Mouse (Mus musculus): ENCODE measurements at regions not wholly inside any gene's neighbourhood (a gene's known extent, or its start where the extent isn't known, plus 50 kb on each side); places are given as distances from the start of the nearest gene placed in this dataset.

DNA sequence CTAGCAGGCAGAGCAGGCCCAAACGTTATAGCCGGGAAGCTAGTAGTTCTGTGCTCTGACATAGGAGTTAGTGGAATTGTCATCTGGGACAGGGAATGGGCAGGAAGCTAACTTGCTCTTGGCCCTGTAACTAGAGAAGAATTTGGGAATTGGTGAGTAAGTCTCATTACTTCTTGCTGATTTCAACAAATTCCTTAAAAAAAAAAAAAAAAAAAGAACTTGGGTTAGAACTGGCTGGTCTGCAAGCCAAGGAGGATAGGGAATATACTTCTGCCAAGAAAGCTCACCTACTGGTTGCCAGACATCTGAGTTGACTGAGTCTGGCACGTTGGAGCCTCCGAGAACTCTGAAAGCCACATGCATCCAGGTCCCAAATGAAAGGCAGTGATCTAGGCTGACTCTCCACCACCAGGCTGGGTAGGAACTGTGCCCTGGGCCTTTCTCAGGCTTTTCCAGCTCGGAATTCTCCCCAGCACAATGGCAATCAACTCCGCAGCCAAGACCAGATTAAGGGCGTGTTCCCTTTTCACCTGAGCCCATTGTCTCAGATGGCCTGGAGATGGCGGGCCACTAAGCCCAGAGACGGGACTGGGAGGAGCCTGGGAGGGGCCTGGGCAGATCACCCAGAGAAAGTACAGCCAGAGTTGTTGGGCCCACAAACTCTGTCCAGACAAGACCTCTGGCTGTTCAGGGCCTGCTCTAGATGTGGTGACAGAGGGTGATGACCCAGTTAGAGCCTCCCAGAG lies 155.9 kb upstream of the Haao start:
- Histone ChIP-seq H3K4me3 (ENCODE audit: insufficient read depth, low read length) (no peak overlapping the region), H3K27ac (ENCODE audit: insufficient read depth, low read depth, low read length) (no peak overlapping the region), H3K4me1 (ENCODE audit: control insufficient read depth, insufficient read depth, low read length) (peaks cover 7% of the 10 kb centered on the region)
- TF ChIP-seq POLR2A (IDR thresholded peaks at IDR 0.05; ENCODE audit: borderline replicate concordance, low read depth, low read length) (no peak), CTCF (IDR thresholded peaks at IDR 0.05; ENCODE audit: low read depth, low read length) (no peak)

DNA sequence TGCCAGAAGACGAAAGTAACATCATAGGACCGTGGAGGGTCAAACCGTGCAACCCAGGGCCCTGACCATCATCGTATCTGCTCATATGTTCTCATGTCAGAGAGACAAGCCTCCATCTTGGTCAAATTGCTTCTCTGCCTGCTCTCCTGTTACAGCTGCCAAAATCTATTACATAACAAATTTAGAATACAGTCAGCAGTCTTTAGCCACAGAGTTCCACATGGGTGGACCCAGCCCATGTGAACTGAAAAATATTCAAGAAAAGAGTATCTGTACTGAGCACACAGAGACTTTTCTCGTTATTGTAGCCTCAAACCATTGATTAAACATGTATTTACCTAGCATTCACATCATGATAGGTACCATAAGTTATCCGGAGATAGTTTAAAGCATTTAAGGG lies 155.2 kb upstream of the Haao start:
- Histone ChIP-seq H3K4me1 (ENCODE audit: control insufficient read depth, insufficient read depth, low read length) (peaks cover 7% of the 10 kb centered on the region), H3K4me3 (ENCODE audit: insufficient read depth, low read length) (no peak overlapping the region)

DNA sequence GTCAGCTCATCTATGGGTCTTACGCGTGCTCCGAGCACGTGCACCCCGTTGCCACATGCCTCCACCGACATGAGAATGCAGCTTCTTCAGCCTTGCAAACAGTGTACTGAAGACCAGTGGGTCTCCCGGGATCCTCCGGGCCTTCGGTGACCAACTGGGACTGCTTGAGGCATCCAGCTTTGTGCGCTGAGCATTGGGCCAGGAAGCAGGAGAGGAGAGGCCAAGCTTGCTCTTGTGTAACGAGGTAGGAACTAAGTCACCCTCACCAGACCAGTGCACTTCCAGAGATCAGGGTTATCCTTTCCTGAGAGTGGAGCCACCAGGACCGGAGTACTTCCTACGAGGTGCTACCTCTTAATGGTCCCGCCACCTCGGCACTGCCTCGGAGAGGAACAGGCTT lies 154.6 kb upstream of the Haao start:
- Histone ChIP-seq H3K4me1 (ENCODE audit: control insufficient read depth, insufficient read depth, low read length) (peaks cover 7% of the 10 kb centered on the region), H3K4me3 (ENCODE audit: insufficient read depth, low read length) (no peak overlapping the region), H3K27ac (ENCODE audit: insufficient read depth, low read depth, low read length) (no peak overlapping the region)
- TF ChIP-seq POLR2A (IDR thresholded peaks at IDR 0.05; ENCODE audit: borderline replicate concordance, low read depth, low read length) (no peak), CTCF (IDR thresholded peaks at IDR 0.05; ENCODE audit: low read depth, low read length) (no peak)

More for the DNA sequence above, 155.2 kb upstream of the Haao start:
- no peak overlapping the region for H3K27ac ChIP-seq (ENCODE audit: insufficient read depth, low read depth, low read length)
- TF ChIP-seq CTCF (IDR thresholded peaks at IDR 0.05; ENCODE audit: low read depth, low read length) (no peak), POLR2A (IDR thresholded peaks at IDR 0.05; ENCODE audit: borderline replicate concordance, low read depth, low read length) (no peak)

DNA sequence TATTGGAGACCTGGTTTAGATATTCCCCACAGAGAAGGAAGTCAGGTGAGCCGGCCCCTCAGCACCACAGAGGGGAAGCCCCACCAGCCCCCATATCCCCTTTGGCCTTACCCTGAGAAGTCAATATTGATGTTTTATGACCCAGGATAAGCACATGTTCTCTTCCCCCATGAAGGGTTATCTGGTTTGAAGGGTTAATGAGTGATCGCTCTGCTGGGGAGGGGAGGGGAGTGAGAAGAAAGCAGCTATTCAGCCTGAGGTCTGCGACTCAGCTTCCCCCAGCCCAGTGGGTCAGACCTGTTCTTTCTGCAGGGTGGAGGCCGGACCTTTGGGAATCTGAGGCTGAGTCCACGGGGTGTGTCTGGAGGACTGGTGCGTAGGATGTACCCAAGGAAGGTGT lies 152.4 kb upstream of the Haao start:
- no peak overlapping the region for H3K27ac ChIP-seq (ENCODE audit: insufficient read depth, low read depth, low read length)
- TF ChIP-seq CTCF (IDR thresholded peaks at IDR 0.05; ENCODE audit: low read depth, low read length) (no peak), POLR2A (IDR thresholded peaks at IDR 0.05; ENCODE audit: borderline replicate concordance, low read depth, low read length) (no peak)
- no peak overlapping the region for H3K4me3 ChIP-seq (ENCODE audit: insufficient read depth, low read length)
- H3K4me1 ChIP-seq (ENCODE audit: control insufficient read depth, insufficient read depth, low read length) = peaks cover 7% of the 10 kb centered on the region

DNA sequence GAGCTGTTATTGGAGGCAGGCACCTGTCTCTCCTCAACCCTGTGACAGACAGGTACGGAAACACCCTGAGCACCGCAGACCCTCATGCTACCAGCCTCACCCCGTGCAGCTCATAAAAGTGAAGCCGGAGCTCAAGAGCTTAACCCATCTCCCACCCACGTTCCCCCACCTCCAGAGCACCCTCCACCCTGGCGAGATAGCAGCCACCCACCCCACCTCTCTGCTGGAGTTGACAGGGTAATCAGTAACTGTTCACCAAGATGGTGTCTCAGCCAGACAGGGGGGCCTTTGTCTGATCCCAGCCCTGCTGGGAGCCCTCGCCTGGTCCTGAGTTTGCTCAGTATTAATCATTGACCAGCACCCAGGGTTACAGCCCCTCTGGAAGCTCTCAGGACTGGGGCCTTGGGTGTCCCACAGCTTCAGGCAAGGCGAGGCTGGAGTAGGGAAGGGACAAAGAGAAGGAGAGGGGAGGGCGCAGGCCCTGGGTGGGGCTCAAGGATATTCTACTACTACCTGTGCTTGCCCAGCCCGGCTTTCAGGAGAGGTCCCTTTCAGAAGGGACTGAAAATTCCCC lies 151.3 kb upstream of the Haao start:
- Histone ChIP-seq H3K27ac (ENCODE audit: insufficient read depth, low read depth, low read length) (no peak overlapping the region), H3K4me3 (ENCODE audit: insufficient read depth, low read length) (no peak overlapping the region), H3K4me1 (ENCODE audit: control insufficient read depth, insufficient read depth, low read length) (peaks cover 7% of the 10 kb centered on the region)
- TF ChIP-seq CTCF (IDR thresholded peaks at IDR 0.05; ENCODE audit: low read depth, low read length) = no peak
- TF ChIP-seq POLR2A (IDR thresholded peaks at IDR 0.05; ENCODE audit: borderline replicate concordance, low read depth, low read length) = no peak

DNA sequence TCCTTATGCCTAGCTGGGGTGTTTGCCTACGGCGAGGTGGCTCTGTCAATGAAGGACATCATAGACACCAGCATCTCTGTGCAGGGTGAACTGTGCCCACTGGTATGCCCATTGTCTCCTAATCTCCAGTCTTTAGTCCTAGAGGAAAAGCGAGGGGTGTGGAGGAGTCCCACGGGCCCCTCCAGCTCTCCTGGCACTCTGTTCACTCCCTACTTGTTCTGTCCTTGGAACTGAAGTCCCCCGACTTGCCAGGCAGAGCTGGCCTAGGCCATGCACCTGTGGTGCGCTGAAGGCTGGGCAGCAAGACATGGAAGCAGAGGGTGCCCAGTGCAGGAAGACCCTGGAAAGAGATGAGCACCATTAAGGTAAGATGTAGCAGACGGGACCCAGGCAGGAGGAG lies 150.6 kb upstream of the Haao start:
- Histone ChIP-seq H3K4me3 (ENCODE audit: insufficient read depth, low read length) (no peak overlapping the region), H3K4me1 (ENCODE audit: control insufficient read depth, insufficient read depth, low read length) (peaks cover 7% of the 10 kb centered on the region), H3K27ac (ENCODE audit: insufficient read depth, low read depth, low read length) (no peak overlapping the region)
- TF ChIP-seq CTCF (IDR thresholded peaks at IDR 0.05; ENCODE audit: low read depth, low read length) (no peak), POLR2A (IDR thresholded peaks at IDR 0.05; ENCODE audit: borderline replicate concordance, low read depth, low read length) (no peak)

DNA sequence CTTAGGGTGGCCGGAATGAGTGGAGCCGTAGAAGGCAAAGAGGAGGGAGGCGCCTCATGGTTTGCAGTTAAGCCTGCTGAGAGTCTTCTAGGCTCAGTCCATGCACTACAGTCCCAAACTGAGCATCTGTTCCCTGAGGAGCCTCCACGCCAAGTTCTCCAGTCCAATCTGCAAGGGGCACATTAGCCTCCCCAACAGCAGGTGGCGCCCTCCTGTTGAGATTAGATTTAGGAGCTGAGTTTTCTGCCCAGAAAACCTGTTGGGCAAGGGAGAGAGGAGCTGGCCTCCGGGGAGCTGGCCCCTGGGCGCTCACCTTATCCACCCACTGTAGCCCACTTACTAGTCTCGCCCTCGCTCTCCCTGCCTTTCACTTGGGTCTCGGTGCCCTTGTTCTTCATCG lies 150.0 kb upstream of the Haao start:
- no peak overlapping the region for H3K4me3 ChIP-seq (ENCODE audit: insufficient read depth, low read length)
- H3K4me1 ChIP-seq (ENCODE audit: control insufficient read depth, insufficient read depth, low read length) = peaks cover 4% of the 10 kb centered on the region; the same call in 1 of the 2 replicates
- no peak overlapping the region for H3K27ac ChIP-seq (ENCODE audit: insufficient read depth, low read depth, low read length)
- TF ChIP-seq CTCF (IDR thresholded peaks at IDR 0.05; ENCODE audit: low read depth, low read length) (peak; percentile 76), POLR2A (IDR thresholded peaks at IDR 0.05; ENCODE audit: borderline replicate concordance, low read depth, low read length) (no peak)

DNA sequence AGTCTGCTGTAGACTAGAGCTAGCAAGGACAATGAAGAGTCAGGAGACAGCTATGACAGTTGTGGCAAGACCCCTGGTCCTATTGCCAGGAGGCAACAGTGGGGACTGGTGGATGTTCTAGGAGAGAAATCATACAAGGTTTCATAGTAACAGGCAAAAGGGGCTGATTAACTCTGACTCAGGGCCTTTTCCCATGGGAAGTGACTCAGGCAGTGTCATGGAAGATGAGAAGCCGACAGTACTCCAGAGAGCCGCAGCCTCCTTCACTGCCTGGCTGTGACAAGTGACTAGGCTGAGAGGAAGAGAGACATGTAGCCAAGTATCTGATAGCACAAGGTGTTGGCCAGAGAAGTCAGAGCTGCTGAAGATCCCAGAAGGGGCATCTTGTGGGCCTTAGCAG lies 145.3 kb upstream of the Haao start:
- H3K27ac ChIP-seq (ENCODE audit: insufficient read depth, low read depth, low read length) = no peak overlapping the region

DNA sequence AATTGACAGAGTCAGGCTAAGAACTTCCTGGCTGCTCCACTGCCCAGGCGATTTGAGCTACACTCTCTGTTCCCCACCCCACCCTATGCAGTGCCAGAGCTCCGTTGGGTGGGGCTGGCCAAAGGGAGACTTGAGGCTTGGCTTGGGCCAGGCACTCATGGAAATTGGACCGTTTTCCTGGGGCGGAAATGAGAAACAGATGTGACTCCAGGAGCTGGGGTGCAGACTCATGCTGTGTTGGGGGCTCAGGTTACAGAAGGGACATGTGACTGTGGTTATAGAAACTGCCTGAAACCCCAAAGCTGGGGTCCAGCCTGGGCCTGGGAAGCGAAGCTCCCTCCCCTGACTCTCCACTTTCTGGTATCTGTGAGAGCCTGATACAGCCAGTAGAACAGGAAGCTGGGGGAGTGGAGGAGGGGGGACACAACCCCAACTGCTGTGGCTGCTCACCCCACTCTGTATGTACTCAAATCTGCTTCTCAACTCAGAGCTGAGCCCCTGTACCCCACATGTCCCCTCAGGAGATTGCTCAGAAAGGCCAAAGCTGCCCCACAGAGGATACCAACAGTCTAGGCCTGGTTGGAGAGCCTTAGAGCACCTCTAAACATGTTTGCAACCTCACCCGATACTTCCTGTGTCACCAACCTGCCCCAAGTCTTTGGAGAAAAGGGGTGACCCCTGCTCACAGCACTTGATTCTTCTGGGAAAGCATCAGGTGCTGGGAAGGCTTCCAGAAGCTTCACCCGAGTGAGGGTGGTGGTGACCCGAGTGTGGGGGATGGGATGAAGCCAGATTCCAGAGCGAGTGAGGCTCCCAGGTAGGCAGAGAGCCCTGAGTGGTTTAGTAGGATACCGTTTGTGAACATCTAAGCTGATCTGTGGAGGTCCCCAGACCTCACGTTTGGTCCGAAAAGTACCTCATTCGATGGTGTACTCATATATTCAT lies 142.9 kb upstream of the Haao start:
- H3K4me1 ChIP-seq (ENCODE audit: control insufficient read depth, insufficient read depth, low read length) = no peaks in the 10 kb centered on the region
- H3K27ac ChIP-seq (ENCODE audit: insufficient read depth, low read depth, low read length) = no peak overlapping the region
- TF ChIP-seq CTCF (IDR thresholded peaks at IDR 0.05; ENCODE audit: low read depth, low read length) (no peak), POLR2A (IDR thresholded peaks at IDR 0.05; ENCODE audit: borderline replicate concordance, low read depth, low read length) (no peak)
- no peak overlapping the region for H3K4me3 ChIP-seq (ENCODE audit: insufficient read depth, low read length)

More for the DNA sequence above, 145.3 kb upstream of the Haao start:
- Histone ChIP-seq H3K4me3 (ENCODE audit: insufficient read depth, low read length) (no peak overlapping the region), H3K4me1 (ENCODE audit: control insufficient read depth, insufficient read depth, low read length) (no peaks in the 10 kb centered on the region)
- TF ChIP-seq CTCF (IDR thresholded peaks at IDR 0.05; ENCODE audit: low read depth, low read length) = no peak
- TF ChIP-seq POLR2A (IDR thresholded peaks at IDR 0.05; ENCODE audit: borderline replicate concordance, low read depth, low read length) = no peak
